Mouse (Mus musculus) intestine, embryonic 14.5 days (tissue): Measurements from ENCODE around the gene Micall1. TPM values are rescaled to one million over a fixed set of nuclear protein-coding genes. Genes with fewer than 3 reads are reported as not detected.

ENCODE experiments used
- ATAC-seq: fragments of 200-750 bp; cut with Nextera tagmentation; replicated peaks from 2 replicates; pipeline ENCODE4 v1.8.0; 2017; ENCODE audit warnings: low read depth, moderate number of reproducible peaks, moderate TSS enrichment, moderate library complexity; ENCODE audit not compliant: low FRiP score, low TSS enrichment
- DNase-seq: peaks from one replicate; pipeline ENCODE4 v3.0.0-alpha.2; 2018; ENCODE audit warnings: low spot score
- H3K27ac ChIP-seq: fragments of 300-500 bp; sonication (generic); 2 replicates; pipeline ENCODE4 v1.5.1; 2014; ENCODE audit warnings: low read depth, mild to moderate bottlenecking, control low read depth
- H3K27me3 ChIP-seq: fragments of 300-500 bp; sonication (generic); replicated peaks from 2 replicates; pipeline ENCODE4 v1.6.1; 2014; ENCODE audit warnings: low read length, control low read depth; ENCODE audit not compliant: control insufficient read depth, insufficient read depth
- H3K36me3 ChIP-seq: fragments of 300-500 bp; sonication (generic); 2 replicates; pipeline ENCODE4 v1.6.1; 2014; ENCODE audit warnings: low read length, control low read depth; ENCODE audit not compliant: control insufficient read depth, insufficient read depth
- H3K4me1 ChIP-seq: fragments of 300-500 bp; sonication (generic); replicated peaks from 2 replicates; pipeline ENCODE4 v1.6.1; 2014; ENCODE audit warnings: low read length, control low read depth, mixed read lengths; ENCODE audit not compliant: control insufficient read depth, insufficient read depth
- H3K4me2 ChIP-seq: fragments of 300-500 bp; sonication (generic); 2 replicates; pipeline ENCODE4 v1.6.1; 2014; ENCODE audit warnings: low read length
- H3K4me3 ChIP-seq: fragments of 300-500 bp; sonication (generic); 2 replicates; pipeline ENCODE4 v1.5.1; 2014; ENCODE audit warnings: low read depth, low read length, control low read depth, mixed read lengths
- H3K9ac ChIP-seq: fragments of 300-500 bp; sonication (generic); 2 replicates; pipeline ENCODE4 v1.6.1; 2014; ENCODE audit warnings: mild to moderate bottlenecking, low read length
- H3K9me3 ChIP-seq: fragments of 300-500 bp; sonication (generic); 2 replicates; pipeline ENCODE4 v1.6.1; 2016; ENCODE audit warnings: low read length, control low read depth; ENCODE audit not compliant: control insufficient read depth
- WGBS: fragments of 180-500 bp; shearing (Covaris S2); extraction: QIAGEN DNeasy Blood & Tissue Kit; methylation state at CpG from one replicate; pipeline ENCODE4 v1.1.7; 2014; 5-methylcytosine and 5-hydroxymethylcytosine counted together
- polyA plus RNA-seq: library from polyadenylated mRNA; unstranded; fragments of >200 nt; fragmentation: Nextera tagmentation; extraction: Ambion mirVana; gene quantifications from 2 replicates; pipeline ENCODE4 v1.2.1, GENCODE M21; 2014

Gene Micall1
- 9.3 and 9.9 TPM in 2 replicates for polyA plus RNA-seq

- H3K27ac ChIP-seq, result peak within 1 kb of the TSS; percentile 87
- peak within 1 kb of the TSS; percentile 86 for H3K4me3 ChIP-seq
- H3K4me1 ChIP-seq, result peaks cover 21% of the 10 kb centered on the region
- no peaks in the 10 kb centered on the region for H3K27me3 ChIP-seq
- ATAC-seq, result peak; percentile 82
- peak; percentile 79 for DNase-seq
- WGBS, result under 1% methylated on average over 70 of the region's 85 CpGs
- H3K36me3 ChIP-seq, result no peaks in the 10 kb centered on the region
- peak within 1 kb of the TSS; percentile 85 for H3K9ac ChIP-seq
- H3K9me3 ChIP-seq, result no peaks in the 10 kb centered on the region
- peak within 1 kb of the TSS; percentile 63 for H3K4me2 ChIP-seq
Observed at GRCm38 (mm10) chr15:79108421-79109320, at the start of gene Micall1. TSS of gene Micall1 (plus strand) at chr15:79108898.

- Histone ChIP-seq H3K4me2 (no peak overlapping the region; the same call in 1 of the 2 replicates), H3K36me3 (peaks cover 47% of the 10 kb centered on the region), H3K4me1 (peaks cover 15% of the 10 kb centered on the region), H3K9ac (no peak overlapping the region), H3K4me3 (no peak overlapping the region), H3K27ac (no peak overlapping the region), H3K27me3 (no peaks in the 10 kb centered on the region), H3K9me3 (no peaks in the 10 kb centered on the region)
- WGBS, result 80% methylated on average over 14 of the region's 14 CpGs
- ATAC-seq (no peak), DNase-seq (no peak)
Observed at GRCm38 (mm10) chr15:79060887-79061565, 47.7 kb upstream of the Micall1 start.

GRCm38 (mm10) chr15:79062376-79063159 is 46.1 kb upstream of the Micall1 start, which contains the start of gene Ankrd54:
TSS of gene Ankrd54 (minus strand) at chr15:79062893.
- peak; percentile 93 for DNase-seq
- Histone ChIP-seq H3K4me3 (peak within 1 kb of the TSS; percentile 98), H3K4me2 (peak within 1 kb of the TSS; percentile 89), H3K9me3 (no peaks in the 10 kb centered on the region; the same call in 1 of the 2 replicates), H3K9ac (peak within 1 kb of the TSS; percentile 86), H3K27ac (peak within 1 kb of the TSS; percentile 69; the same call in 1 of the 2 replicates), H3K36me3 (peaks cover 34% of the 10 kb centered on the region), H3K27me3 (no peaks in the 10 kb centered on the region), H3K4me1 (peaks cover 15% of the 10 kb centered on the region)
- ATAC-seq, result peak; percentile 100
- under 1% methylated on average over 79 of the region's 80 CpGs for WGBS

GRCm38 (mm10) chr15:79063160-79063740 is 45.4 kb upstream of the Micall1 start:
- Histone ChIP-seq H3K36me3 (peaks cover 28% of the 10 kb centered on the region), H3K27me3 (no peaks in the 10 kb centered on the region), H3K4me3 (peak overlapping the region; percentile 98), H3K4me1 (peaks cover 15% of the 10 kb centered on the region), H3K4me2 (peak overlapping the region; percentile 59), H3K9ac (peak overlapping the region; percentile 17; the same call in 1 of the 2 replicates), H3K9me3 (no peaks in the 10 kb centered on the region; the same call in 1 of the 2 replicates), H3K27ac (0 out of 2 replicates have a peak overlapping the region, but pooled peaks have one; percentile 22)
- WGBS, result 11% methylated on average over 14 of the region's 14 CpGs
- DNase-seq (no peak), ATAC-seq (no peak)

GRCm38 (mm10) chr15:79065086-79065770 is 43.5 kb upstream of the Micall1 start:
- 47% methylated on average over 8 of the region's 8 CpGs for WGBS
- Histone ChIP-seq H3K9ac (no peak overlapping the region), H3K36me3 (peaks cover 8% of the 10 kb centered on the region; the same call in 1 of the 2 replicates), H3K4me2 (no peak overlapping the region), H3K27ac (peak overlapping the region; percentile 82), H3K4me3 (no peak overlapping the region), H3K9me3 (no peaks in the 10 kb centered on the region; the same call in 1 of the 2 replicates), H3K4me1 (peaks cover 15% of the 10 kb centered on the region), H3K27me3 (no peaks in the 10 kb centered on the region)
- no peak for ATAC-seq
- DNase-seq, result no peak

GRCm38 (mm10) chr15:79066276-79066675 is 42.4 kb upstream of the Micall1 start:
- WGBS, result 32% methylated on average over 2 of the region's 2 CpGs
- H3K4me2 ChIP-seq, result no peak overlapping the region
- no peak overlapping the region for H3K9ac ChIP-seq
- no peak for DNase-seq
- no peaks in the 10 kb centered on the region; the same call in 1 of the 2 replicates for H3K9me3 ChIP-seq
- no peak overlapping the region for H3K4me3 ChIP-seq
- peaks cover 11% of the 10 kb centered on the region for H3K4me1 ChIP-seq
- ATAC-seq, result no peak
- no peaks in the 10 kb centered on the region for H3K36me3 ChIP-seq
- H3K27ac ChIP-seq, result no peak overlapping the region
- no peaks in the 10 kb centered on the region for H3K27me3 ChIP-seq

GRCm38 (mm10) chr15:79067631-79068030 is 41.1 kb upstream of the Micall1 start:
- Histone ChIP-seq H3K27me3 (no peaks in the 10 kb centered on the region), H3K4me1 (peaks cover 4% of the 10 kb centered on the region; the same call in 1 of the 2 replicates), H3K36me3 (no peaks in the 10 kb centered on the region), H3K9ac (no peak overlapping the region; the same call in 1 of the 2 replicates), H3K27ac (no peak overlapping the region; the same call in 1 of the 2 replicates), H3K4me2 (no peak overlapping the region), H3K9me3 (no peaks in the 10 kb centered on the region; the same call in 1 of the 2 replicates), H3K4me3 (no peak overlapping the region)
- ATAC-seq (no peak), DNase-seq (no peak)
- WGBS, result 64% methylated on average over 3 of the region's 3 CpGs
